Mouse (Mus musculus): ENCODE data around the gene Amer2.

The Amer2 gene

DNA sequence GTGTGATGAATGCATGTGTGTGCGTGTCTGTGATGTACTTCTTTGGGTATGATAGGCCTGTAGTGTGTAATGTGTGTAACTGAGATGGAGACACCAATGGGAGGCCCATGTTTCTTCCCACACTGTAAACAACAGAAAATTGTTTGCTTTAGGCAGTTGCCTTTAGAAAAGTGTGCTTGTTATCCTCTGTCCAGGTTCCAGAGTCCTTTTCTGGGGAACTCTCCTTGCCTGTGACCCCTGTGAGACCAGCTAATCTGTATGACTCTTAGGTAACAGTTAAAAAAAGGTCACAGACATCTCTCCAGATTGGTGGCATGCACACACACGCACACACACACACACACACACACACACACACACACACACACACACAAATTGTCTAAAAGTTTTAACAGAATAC lies 15.3 kb downstream of the Amer2 start:
- no peak for DNase-seq

DNA sequence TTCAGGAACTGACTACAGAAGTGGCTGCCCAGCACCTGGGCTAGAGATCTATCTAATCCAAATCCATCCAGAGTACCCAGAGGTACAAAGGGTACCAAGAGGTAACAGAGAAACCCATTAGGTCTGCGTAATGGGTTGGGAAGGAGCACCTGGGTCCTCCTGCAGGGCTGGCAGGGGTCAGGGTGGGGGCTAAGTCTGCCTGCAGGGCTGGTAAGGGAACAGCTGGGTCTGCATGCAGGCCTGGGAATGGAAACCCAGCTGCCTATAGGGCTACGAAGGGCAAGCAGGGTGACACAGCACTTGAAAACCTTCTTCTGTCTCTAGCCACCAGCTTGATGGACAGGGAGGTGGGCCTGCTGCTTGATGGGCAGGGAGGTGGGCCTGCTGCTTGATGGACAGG lies 19.1 kb downstream of the Amer2 start:
- no peak for DNase-seq

GRCm38 (mm10) chr14:60397321-60397720 lies 24.3 kb downstream of the Amer2 start:
- DNase-seq: no peak

DNA sequence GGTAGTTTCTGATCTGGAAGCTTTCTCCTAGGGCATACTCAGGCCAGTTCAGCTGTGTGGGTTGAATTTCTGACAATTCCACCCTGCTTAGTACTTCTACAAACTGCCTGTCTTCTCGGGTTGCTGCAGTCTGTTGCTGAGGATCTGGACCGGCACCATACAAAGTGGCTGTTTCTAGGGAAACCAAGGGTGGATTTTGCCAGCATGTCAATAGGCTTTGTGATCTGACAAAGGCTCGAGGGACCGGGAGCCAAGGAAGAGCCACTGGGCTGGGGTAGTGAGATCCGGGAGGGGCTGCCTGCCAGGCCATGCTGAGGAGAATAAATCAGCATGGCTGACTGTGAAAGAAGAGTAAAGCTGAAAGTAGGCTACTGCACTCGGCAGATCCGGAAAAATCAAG lies 25.8 kb downstream of the Amer2 start:
- DNase-seq: peak in 1 of 2 experiments; percentile 31

- no peak for DNase-seq
Measured at GRCm38 (mm10) chr14:60403228-60403627, 30.2 kb downstream of the Amer2 start.

DNA sequence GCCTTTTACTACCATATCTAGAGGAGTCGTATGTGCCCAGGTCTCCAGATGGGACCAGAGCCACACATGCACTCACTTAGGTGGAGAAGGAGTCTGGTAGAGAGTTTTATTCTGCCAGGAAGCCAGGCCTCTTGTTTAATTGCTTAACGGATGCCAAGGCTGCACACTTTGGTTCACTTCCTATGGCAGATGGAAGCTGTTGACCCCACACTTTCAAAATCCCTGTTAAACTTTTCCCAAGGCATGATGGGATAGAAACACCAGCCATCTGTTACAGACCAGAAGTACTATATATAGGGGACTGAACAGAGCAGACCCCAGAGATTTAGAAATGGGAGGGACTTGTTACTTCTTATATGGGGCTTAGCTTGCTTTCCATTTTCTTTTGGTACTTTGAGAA lies 32.8 kb downstream of the Amer2 start:
- no peak for DNase-seq

GRCm38 (mm10) chr14:60406543-60406942 lies 33.5 kb downstream of the Amer2 start:
- DNase-seq: no peak

GRCm38 (mm10) chr14:60407319-60407718 lies 34.3 kb downstream of the Amer2 start:
- no peak for DNase-seq

- peak; percentile 51 to 53 for DNase-seq
Measured at GRCm38 (mm10) chr14:60409702-60410491, 36.8 kb downstream of the Amer2 start.

GRCm38 (mm10) chr14:60411229-60411628 lies 38.2 kb downstream of the Amer2 start:
- DNase-seq: peak; percentile 72 to 78

GRCm38 (mm10) chr14:60414691-60415090 lies 41.6 kb downstream of the Amer2 start:
- peak; percentile 78 to 79 for DNase-seq

- no peak for DNase-seq
Measured at GRCm38 (mm10) chr14:60417924-60418323, 44.9 kb downstream of the Amer2 start.

DNA sequence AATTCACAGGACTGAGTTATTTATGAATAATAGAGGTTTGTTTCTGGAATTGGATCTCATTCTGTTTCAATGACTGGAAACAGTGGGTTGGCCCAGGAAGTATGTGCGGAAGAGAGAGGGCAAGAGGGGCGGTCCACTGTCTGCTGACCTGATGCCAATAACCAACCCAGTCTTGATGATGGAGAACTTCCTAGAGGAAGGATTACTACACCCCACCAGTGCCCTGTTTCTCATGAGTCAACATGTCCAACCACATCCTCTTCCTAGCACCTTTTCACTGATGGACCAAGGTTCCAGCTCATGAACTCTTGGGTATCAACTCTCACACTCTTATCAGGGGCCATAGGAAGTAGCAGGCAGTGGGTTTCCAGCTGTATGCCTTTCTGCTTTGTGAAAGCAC lies 49.9 kb downstream of the Amer2 start:
- DNase-seq: no peak

GRCm38 (mm10) chr14:60424174-60424573 lies 51.1 kb downstream of the Amer2 start:
- no peak for DNase-seq

DNA sequence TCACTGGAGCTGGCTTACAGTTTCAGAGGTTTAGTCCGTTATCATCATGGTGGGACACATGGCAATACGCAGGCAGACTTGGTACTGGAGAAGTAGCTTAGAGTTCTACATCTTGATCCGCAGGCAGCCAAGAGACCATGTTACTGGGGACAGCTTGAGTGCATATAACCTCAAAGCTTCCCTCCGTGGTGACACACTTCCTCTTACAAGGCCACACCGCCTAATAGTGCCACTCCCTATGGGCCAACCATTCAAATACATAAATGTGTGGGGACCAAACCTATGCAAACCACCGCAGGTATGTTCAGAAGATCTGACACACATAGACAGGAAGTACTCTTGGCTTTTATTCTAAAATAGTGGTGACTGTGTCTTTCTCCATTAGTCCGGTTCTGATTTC lies 52.5 kb downstream of the Amer2 start:
- DNase-seq: no peak

- DNase-seq: no peak
Measured at GRCm38 (mm10) chr14:60427896-60428295, 54.8 kb downstream of the Amer2 start.

GRCm38 (mm10) chr14:60429513-60429912 lies 56.5 kb downstream of the Amer2 start:
- peak; percentile 54 to 62 for DNase-seq

GRCm38 (mm10) chr14:60431515-60431914 lies 58.5 kb downstream of the Amer2 start:
- DNase-seq: no peak

GRCm38 (mm10) chr14:60432136-60432535 lies 59.1 kb downstream of the Amer2 start:
- DNase-seq: no peak

DNA sequence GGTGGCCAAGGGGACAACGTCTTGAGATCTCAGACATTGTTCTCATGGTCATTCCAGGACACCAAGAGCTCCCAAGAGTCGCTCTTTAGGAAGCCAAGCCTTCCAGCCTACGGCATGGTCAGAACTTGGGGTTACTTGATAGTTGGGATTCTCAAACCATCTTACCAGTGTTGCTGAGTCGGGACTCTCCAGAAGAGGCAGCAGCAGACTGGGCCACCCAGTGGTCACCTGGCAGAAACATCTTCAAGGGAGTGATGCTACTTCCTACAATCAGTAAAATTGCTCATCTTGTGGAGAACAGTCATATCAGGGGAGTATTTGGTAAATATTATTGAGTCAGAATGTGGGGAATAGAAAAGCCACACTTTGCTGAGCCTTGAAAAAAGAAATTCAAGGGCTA lies 62.5 kb downstream of the Amer2 start:
- peak; percentile 64 to 76 for DNase-seq

- no peak for DNase-seq
Measured at GRCm38 (mm10) chr14:60436364-60436763, 63.3 kb downstream of the Amer2 start.
